Mouse (Mus musculus) limb, embryonic 14.5 days (tissue): ENCODE data around the gene Mgarp. TPM values are rescaled to one million over a fixed set of nuclear protein-coding genes. Genes with fewer than 3 reads are reported as not detected.
"Not testable (repeated sequence)": the region's sequence is repeated elsewhere in the genome, so short reads cannot be mapped to it uniquely, and the experiment has no call there.

Experiments
- ATAC-seq: fragments of 200-750 bp; cut with Nextera tagmentation; 2 replicates; pipeline ENCODE4 v1.8.0; 2017; ENCODE audit warnings: low read depth, moderate number of reproducible peaks, moderate TSS enrichment; ENCODE audit not compliant: low FRiP score
- DNase-seq: peaks from one replicate; pipeline ENCODE4 v3.0.0-alpha.2; 2015; ENCODE audit warnings: low spot score
- H3K27ac ChIP-seq: fragments of 300-500 bp; sonication (generic); replicated peaks from 2 replicates; pipeline ENCODE4 v1.5.1; 2014; ENCODE audit warnings: low read depth, mild to moderate bottlenecking, low read length, moderate library complexity, mixed read lengths
- H3K27me3 ChIP-seq: fragments of 300-500 bp; sonication (generic); 2 replicates; pipeline ENCODE4 v1.6.1; 2014; ENCODE audit warnings: low read length, mixed read lengths; ENCODE audit not compliant: control insufficient read depth, insufficient read depth
- H3K36me3 ChIP-seq: fragments of 300-500 bp; sonication (generic); 2 replicates; pipeline ENCODE4 v1.6.1; 2014; ENCODE audit warnings: mild to moderate bottlenecking, low read length, moderate library complexity, mixed read lengths; ENCODE audit not compliant: control insufficient read depth, insufficient read depth
- H3K4me1 ChIP-seq: fragments of 300-500 bp; sonication (generic); 2 replicates; pipeline ENCODE4 v1.6.1; 2014; ENCODE audit warnings: antibody characterized with exemption, low read length, mixed read lengths; ENCODE audit not compliant: control insufficient read depth, insufficient read depth
- H3K4me2 ChIP-seq: fragments of 300-500 bp; sonication (generic); replicated peaks from 2 replicates; pipeline ENCODE4 v1.6.1; 2014; ENCODE audit warnings: low read depth, mild to moderate bottlenecking, low read length, moderate library complexity; ENCODE audit not compliant: severe bottlenecking
- H3K4me3 ChIP-seq: fragments of 300-500 bp; sonication (generic); replicated peaks from 2 replicates; pipeline ENCODE4 v1.5.1; 2014; ENCODE audit warnings: low read length
- H3K9ac ChIP-seq: fragments of 300-500 bp; sonication (generic); 2 replicates; pipeline ENCODE4 v1.6.1; 2014; ENCODE audit warnings: mild to moderate bottlenecking, low read depth, low read length, moderate library complexity; ENCODE audit not compliant: severe bottlenecking
- H3K9me3 ChIP-seq: fragments of 300-500 bp; sonication (generic); 2 replicates; pipeline ENCODE4 v1.6.1; 2016; ENCODE audit warnings: low read length; ENCODE audit not compliant: control insufficient read depth
- POLR2A ChIP-seq: fragments of 200-500 bp; IDR thresholded peaks from 2 replicates; pipeline ENCODE4 v1.8.0; 2012; ENCODE audit warnings: inconsistent platforms, mild to moderate bottlenecking, moderate library complexity, borderline replicate concordance; ENCODE audit not compliant: insufficient read depth, insufficient read length; ENCODE audit errors: extremely low read depth
- WGBS: fragments of 180-500 bp; shearing (Covaris S2); extraction: QIAGEN DNeasy Blood & Tissue Kit; methylation state at CpG from one replicate; pipeline ENCODE4 v1.1.7; 2014; 5-methylcytosine and 5-hydroxymethylcytosine counted together
- polyA plus RNA-seq, 2 experiments: library from polyadenylated mRNA; depleted of rRNA in 1 of 2; stranded (reverse) in 1 of 2; unstranded in 1 of 2; fragments of >200 nt; fragmentation: Nextera tagmentation in 1 of 2; extraction: Ambion mirVana in 1 of 2; gene quantifications; 2 replicates each; pipeline versions ENCODE4 v1.2.1 to v1.2.3; 2012 to 2014

The Mgarp gene
- polyA plus RNA-seq, 2 experiments: 3.1 to 4.0 TPM

DNA sequence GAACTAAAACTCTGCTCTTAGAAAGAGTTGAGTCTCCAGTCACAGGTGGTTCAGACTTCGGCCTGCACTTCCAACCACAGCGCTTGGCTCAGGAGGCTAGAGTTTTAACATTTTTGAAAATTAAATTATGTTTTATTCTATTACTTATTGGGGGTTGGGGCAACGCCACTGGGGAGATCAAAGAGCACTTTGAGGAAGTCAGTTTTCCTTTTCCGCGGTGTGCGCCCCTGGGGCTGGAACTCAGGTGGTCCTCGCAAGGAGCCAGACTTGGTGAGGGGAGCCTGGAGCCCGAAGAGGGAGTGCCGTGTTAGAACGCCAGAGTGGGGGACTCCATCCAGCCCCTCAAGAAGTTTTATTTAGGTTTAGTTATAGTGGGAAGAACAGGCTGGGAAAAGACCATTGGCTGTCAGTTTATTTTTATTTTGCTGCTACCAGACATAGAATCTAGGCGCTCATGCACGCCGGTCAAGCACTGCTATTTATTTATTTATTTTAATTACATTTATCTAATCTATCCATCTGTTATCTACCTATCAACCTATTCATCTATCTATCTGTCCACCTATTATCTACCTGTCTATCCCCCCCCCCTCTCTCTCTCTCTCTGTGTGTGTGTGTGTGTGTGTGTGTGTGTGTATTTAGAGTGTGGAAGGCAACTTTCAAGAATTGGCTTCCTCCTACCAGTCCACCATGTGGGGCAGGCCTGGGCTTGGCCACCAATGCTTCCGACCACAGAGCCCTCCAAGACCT, 36.8 kb downstream of the Mgarp start:
- no peak for TF ChIP-seq POLR2A
- H3K36me3 ChIP-seq: no peaks in the 10 kb centered on the region
- H3K27ac ChIP-seq: no peak overlapping the region
- H3K27me3 ChIP-seq: no peaks in the 10 kb centered on the region
- H3K4me3 ChIP-seq: peak overlapping the region; percentile 59
- 31% methylated on average over 14 of the region's 14 CpGs for WGBS
- peak; percentile 2; the same call in 1 of the 2 replicates for ATAC-seq
- H3K4me1 ChIP-seq: 0 out of 2 replicates have a peak, but pooled peaks cover 3% of the 10 kb centered on the region
- peak overlapping the region; percentile 74 for H3K4me2 ChIP-seq
- no peak for DNase-seq
- H3K9ac ChIP-seq: no peak overlapping the region
- H3K9me3 ChIP-seq: no peaks in the 10 kb centered on the region

DNA sequence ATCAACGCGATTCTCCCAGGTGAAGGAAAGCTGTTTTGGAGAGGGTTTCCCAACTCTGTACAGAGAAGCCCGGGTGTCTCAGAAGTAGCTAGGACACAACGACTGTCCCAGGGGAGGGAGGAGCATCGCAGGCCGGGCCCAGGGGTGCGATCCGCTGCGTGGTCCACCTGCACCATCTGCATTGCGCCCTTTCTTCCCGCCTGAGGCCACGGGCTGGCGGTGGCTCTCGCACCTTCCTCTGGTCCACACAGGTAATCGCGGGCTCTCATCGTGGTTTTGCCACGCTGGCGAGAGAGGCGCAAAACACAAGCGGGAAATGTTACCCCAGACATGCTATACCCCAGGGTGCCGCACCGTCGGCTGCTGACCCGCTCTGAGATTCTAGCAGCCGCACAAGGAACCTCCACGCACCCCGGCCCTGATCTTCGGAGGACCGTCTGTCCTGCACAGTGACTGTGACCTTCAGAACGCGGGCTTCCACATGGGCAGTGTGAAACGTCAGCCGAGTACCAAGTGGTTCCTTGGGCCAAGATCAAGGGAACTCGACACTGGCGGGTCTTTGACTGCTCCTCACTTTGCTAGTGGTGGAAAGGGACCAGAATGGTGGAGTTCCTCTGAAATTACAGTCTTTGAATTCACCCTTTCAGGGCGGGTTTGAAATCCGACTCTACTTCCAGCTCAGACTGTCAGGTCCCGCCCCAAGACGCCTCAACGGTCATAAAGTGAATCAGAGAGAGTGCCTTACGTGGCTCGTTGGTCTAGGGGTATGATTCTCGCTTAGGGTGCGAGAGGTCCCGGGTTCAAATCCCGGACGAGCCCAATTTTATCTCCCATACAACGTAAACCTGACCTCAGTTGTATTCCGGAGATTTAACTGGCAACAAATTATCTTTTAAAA, 37.6 kb downstream of the Mgarp start:
- TF ChIP-seq POLR2A: no peak
- peak overlapping the region; percentile 67 for H3K27ac ChIP-seq
- ATAC-seq (peak; percentile 89), DNase-seq (peak; percentile 87)
- peak overlapping the region; percentile 59 for H3K4me3 ChIP-seq
- no peaks in the 10 kb centered on the region for H3K9me3 ChIP-seq
- H3K4me2 ChIP-seq: peak overlapping the region; percentile 74
- H3K36me3 ChIP-seq: no peaks in the 10 kb centered on the region
- WGBS: under 1% methylated on average over 49 of the region's 50 CpGs
- H3K9ac ChIP-seq: peak overlapping the region; percentile 59
- no peaks in the 10 kb centered on the region for H3K4me1 ChIP-seq
- H3K27me3 ChIP-seq: no peaks in the 10 kb centered on the region

DNA sequence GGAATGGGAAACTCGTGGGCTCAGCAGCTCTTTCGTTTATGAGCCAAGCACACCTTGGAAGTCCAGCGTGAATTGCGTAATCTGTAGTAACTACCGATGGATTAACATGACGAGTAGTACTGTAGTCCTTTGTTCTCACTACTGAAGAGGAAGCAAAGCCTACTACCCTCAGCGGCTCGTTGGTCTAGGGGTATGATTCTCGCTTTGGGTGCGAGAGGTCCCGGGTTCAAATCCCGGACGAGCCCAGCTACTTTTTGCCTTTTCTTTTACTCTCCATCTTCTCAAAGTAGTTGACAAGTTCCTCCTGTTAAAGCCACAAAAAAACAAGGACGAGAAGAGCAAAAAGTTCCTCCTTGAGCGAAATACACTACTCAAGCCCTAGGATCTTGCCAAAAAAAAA, 38.4 kb downstream of the Mgarp start:
- no peak for TF ChIP-seq POLR2A
- ATAC-seq: peak; percentile 60
- Histone ChIP-seq H3K27me3 (no peaks in the 10 kb centered on the region), H3K9ac (peak overlapping the region; percentile 59), H3K4me2 (peak overlapping the region; percentile 74), H3K27ac (no peak overlapping the region), H3K36me3 (no peaks in the 10 kb centered on the region), H3K4me3 (peak overlapping the region; percentile 59), H3K4me1 (no peaks in the 10 kb centered on the region), H3K9me3 (no peaks in the 10 kb centered on the region)
- 1% methylated on average over 15 of the region's 15 CpGs for WGBS
- DNase-seq: peak; percentile 87

DNA sequence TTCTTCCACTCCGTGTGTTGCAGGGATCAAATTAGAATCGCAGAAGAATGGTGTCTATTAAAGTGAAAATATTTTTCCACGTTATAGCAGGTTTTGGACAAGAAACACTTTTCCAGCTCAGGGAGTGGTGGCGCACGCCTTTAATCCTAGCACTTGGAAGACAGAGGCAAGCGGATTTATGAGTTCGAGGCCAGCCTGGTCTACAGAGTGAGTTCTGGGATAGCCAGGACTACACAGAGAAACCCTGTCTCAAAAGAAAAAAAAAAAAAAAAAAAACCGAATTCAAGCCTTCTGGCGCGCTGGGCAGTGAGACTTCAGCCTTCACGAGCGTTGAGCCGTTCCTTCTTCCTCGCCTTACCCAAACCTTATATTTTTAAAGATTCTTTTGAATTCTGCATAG, 38.9 kb downstream of the Mgarp start:
- no peaks in the 10 kb centered on the region for H3K9me3 ChIP-seq
- no peak for TF ChIP-seq POLR2A
- 11% methylated on average over 14 of the region's 14 CpGs for WGBS
- DNase-seq (no peak), ATAC-seq (no peak)
- peak overlapping the region; percentile 44 for H3K4me2 ChIP-seq
- H3K4me1 ChIP-seq: no peaks in the 10 kb centered on the region
- no peak overlapping the region for H3K27ac ChIP-seq
- no peaks in the 10 kb centered on the region for H3K36me3 ChIP-seq
- peak overlapping the region; percentile 12; the same call in 1 of the 2 replicates for H3K9ac ChIP-seq
- no peaks in the 10 kb centered on the region for H3K27me3 ChIP-seq
- peak overlapping the region; percentile 59 for H3K4me3 ChIP-seq

DNA sequence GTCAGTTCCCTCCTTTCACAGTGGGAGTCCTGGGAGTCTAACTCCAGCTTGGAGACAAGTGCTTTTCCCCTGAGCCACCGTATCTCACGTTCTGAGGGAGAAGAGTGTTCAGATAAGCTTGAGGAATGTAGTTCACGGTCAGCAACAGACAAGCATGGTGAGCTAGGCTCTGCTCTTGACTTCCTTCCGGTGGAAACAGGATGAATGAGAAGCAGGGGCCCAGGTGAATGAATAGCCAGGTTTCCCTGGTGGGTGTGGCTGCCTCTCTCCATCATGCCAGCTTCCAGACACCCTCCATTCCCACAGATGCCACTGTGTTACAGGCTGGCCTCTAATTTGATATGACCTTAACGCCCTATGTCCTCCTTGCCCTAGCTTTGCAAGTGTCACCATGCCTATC, 39.5 kb downstream of the Mgarp start:
- DNase-seq (no peak), ATAC-seq (no peak)
- TF ChIP-seq POLR2A: no peak
- no peaks in the 10 kb centered on the region for H3K27me3 ChIP-seq
- no peak overlapping the region for H3K4me2 ChIP-seq
- no peaks in the 10 kb centered on the region for H3K9me3 ChIP-seq
- H3K4me1 ChIP-seq: no peaks in the 10 kb centered on the region
- H3K4me3 ChIP-seq: no peak overlapping the region
- no peaks in the 10 kb centered on the region for H3K36me3 ChIP-seq
- 50% methylated on average over 5 of the region's 5 CpGs for WGBS
- H3K27ac ChIP-seq: no peak overlapping the region
- no peak overlapping the region for H3K9ac ChIP-seq

DNA sequence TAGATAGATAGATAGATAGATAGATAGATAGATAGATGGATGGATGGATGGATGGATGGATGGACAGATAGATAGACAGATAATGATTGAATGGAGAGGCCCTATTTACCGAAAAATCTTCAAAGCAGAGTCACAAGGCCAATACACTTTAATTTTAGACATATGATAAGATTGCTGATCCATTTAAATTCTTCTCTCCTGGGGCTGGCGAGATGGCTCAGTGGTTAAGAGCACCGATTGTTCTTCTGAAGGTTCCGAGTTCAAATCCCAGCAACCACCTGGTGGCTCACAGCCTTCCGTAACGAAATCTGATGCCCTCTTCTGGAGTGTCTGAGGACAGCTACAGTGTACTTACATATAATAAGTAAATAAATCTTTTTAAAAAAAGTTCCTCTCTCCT, 41.6 kb downstream of the Mgarp start:
- not testable (repeated sequence) for H3K4me3 ChIP-seq, H3K4me2 ChIP-seq, H3K9ac ChIP-seq, H3K4me1 ChIP-seq, H3K9me3 ChIP-seq, H3K27ac ChIP-seq, DNase-seq, H3K36me3 ChIP-seq, H3K27me3 ChIP-seq, ATAC-seq
- WGBS: 88% methylated on average over 6 of the region's 6 CpGs
